Mouse (Mus musculus) forebrain, embryonic 11.5 days (tissue): ENCODE results near the gene Dexi. TPM values are rescaled to one million over a fixed set of nuclear protein-coding genes. Genes with fewer than 3 reads are reported as not detected.

ENCODE experiments used
- ATAC-seq: fragments of 200-750 bp; cut with Nextera tagmentation; replicated peaks from 2 replicates; pipeline ENCODE4 v1.8.0; 2017; ENCODE audit warnings: moderate TSS enrichment; ENCODE audit not compliant: low FRiP score
- DNase-seq: peaks from one replicate; pipeline ENCODE4 v3.0.0-alpha.2; 2017; ENCODE audit warnings: low spot score
- H3K27ac ChIP-seq: fragments of 300-500 bp; sonication (generic); 2 replicates; pipeline ENCODE4 v1.5.1; 2014; ENCODE audit warnings: low read depth, low read length
- H3K27me3 ChIP-seq: fragments of 300-500 bp; sonication (generic); 2 replicates; pipeline ENCODE4 v1.6.1; 2014; ENCODE audit warnings: mild to moderate bottlenecking, low read length, mixed read lengths; ENCODE audit not compliant: control insufficient read depth, insufficient read depth
- H3K36me3 ChIP-seq: fragments of 300-500 bp; sonication (generic); 2 replicates; pipeline ENCODE4 v1.6.1; 2014; ENCODE audit warnings: mild to moderate bottlenecking, low read length, moderate library complexity, mixed read lengths; ENCODE audit not compliant: control insufficient read depth, insufficient read depth
- H3K4me1 ChIP-seq: fragments of 300-500 bp; sonication (generic); replicated peaks from 2 replicates; pipeline ENCODE4 v1.6.1; 2014; ENCODE audit warnings: low read length, mixed read lengths; ENCODE audit not compliant: control insufficient read depth, insufficient read depth
- H3K4me2 ChIP-seq: fragments of 300-500 bp; sonication (generic); 2 replicates; pipeline ENCODE4 v1.6.1; 2014; ENCODE audit warnings: low read depth, mild to moderate bottlenecking, low read length, moderate library complexity, mixed read lengths; ENCODE audit not compliant: severe bottlenecking
- H3K4me3 ChIP-seq: fragments of 300-500 bp; sonication (generic); 2 replicates; pipeline ENCODE4 v1.5.1; 2014; ENCODE audit warnings: low read depth, low read length
- H3K9ac ChIP-seq: fragments of 300-500 bp; sonication (generic); 2 replicates; pipeline ENCODE4 v1.6.1; 2014; ENCODE audit warnings: low read length
- H3K9me3 ChIP-seq: fragments of 300-500 bp; sonication (generic); 2 replicates; pipeline ENCODE4 v1.6.1; 2016; ENCODE audit warnings: low read length, mixed read lengths; ENCODE audit not compliant: control insufficient read depth
- WGBS: fragments of 180-500 bp; shearing (Covaris S2); extraction: QIAGEN DNeasy Blood & Tissue Kit; methylation state at CpG from one replicate; pipeline ENCODE4 v1.1.7; 2014; 5-methylcytosine and 5-hydroxymethylcytosine counted together
- polyA plus RNA-seq: library from polyadenylated mRNA; unstranded; fragments of >200 nt; fragmentation: Nextera tagmentation; extraction: Ambion mirVana; gene quantifications from 2 replicates; pipeline ENCODE4 v1.2.1, GENCODE M21; 2014

The Dexi gene
- polyA plus RNA-seq, 1 experiment from 2014 or later: 23.5 TPM

DNA sequence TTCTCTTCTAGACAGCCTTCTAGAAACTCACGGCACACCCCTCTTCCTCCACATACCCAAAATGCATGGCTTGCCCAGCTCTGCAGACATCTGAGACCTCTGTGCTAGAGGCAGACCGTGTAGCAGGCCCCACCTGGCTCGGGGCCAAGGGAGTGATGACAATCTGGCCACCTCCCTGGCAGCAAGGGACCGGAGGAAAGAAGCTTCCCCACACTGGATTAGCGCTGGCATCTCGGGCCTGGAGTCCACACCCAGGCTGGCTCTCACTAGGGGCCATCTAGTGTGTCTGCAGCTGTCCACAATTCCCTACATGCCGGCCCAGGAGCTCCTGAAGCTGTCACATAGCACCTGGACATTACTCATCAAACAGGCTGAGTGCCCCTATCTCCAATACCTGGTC, 8.3 kb downstream of the Dexi start:
- WGBS: 84% methylated on average over 7 of the region's 7 CpGs

DNA sequence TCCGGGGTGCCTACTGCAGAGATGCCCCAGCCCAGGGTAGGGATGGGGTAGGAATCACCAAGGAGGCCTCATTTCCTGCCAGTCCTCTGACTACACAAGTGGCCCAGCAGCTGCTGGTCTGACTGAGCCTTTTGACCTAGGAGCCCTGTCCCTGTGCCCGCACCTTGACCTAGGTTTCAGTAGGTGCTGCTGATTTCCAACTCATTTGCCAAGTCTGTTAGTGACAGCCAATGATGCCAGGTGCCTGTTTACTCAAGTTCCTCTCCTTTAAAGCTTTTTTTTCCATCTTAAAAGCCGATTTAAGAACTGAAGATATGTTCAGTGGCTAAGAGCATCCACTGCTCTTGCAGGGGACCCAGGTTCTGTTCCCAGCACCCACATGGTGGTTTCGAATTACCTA, 9.1 kb downstream of the Dexi start:
- Histone ChIP-seq H3K4me3 (no peak overlapping the region), H3K27ac (no peak overlapping the region), H3K4me2 (no peak overlapping the region), H3K4me1 (no peaks in the 10 kb centered on the region), H3K36me3 (no peaks in the 10 kb centered on the region), H3K27me3 (no peaks in the 10 kb centered on the region), H3K9ac (no peak overlapping the region), H3K9me3 (no peaks in the 10 kb centered on the region)
- WGBS: 92% methylated on average over 4 of the region's 4 CpGs
- DNase-seq (no peak), ATAC-seq (no peak)

More for the DNA sequence above, 8.3 kb downstream of the Dexi start:
- Histone ChIP-seq H3K27me3 (no peaks in the 10 kb centered on the region), H3K9ac (no peak overlapping the region), H3K36me3 (no peaks in the 10 kb centered on the region), H3K9me3 (no peaks in the 10 kb centered on the region), H3K4me1 (no peaks in the 10 kb centered on the region), H3K27ac (no peak overlapping the region), H3K4me2 (no peak overlapping the region), H3K4me3 (no peak overlapping the region)
- ATAC-seq (no peak), DNase-seq (no peak)

GRCm38 (mm10) chr16:10530179-10530578, 12.7 kb downstream of the Dexi start:
- 94% methylated on average over 4 of the region's 4 CpGs for WGBS
- no peak overlapping the region for H3K4me2 ChIP-seq
- ATAC-seq (no peak), DNase-seq (no peak)
- no peak overlapping the region for H3K9ac ChIP-seq
- H3K27me3 ChIP-seq: no peaks in the 10 kb centered on the region
- H3K9me3 ChIP-seq: no peaks in the 10 kb centered on the region
- no peaks in the 10 kb centered on the region for H3K4me1 ChIP-seq
- no peak overlapping the region for H3K4me3 ChIP-seq
- H3K36me3 ChIP-seq: no peaks in the 10 kb centered on the region
- no peak overlapping the region for H3K27ac ChIP-seq

- Histone ChIP-seq H3K9me3 (no peaks in the 10 kb centered on the region), H3K36me3 (no peaks in the 10 kb centered on the region), H3K27me3 (no peaks in the 10 kb centered on the region), H3K4me3 (no peak overlapping the region), H3K27ac (no peak overlapping the region), H3K9ac (no peak overlapping the region), H3K4me2 (no peak overlapping the region), H3K4me1 (no peaks in the 10 kb centered on the region)
- ATAC-seq: no peak
- WGBS: 86% methylated on average over 3 of the region's 3 CpGs
- no peak for DNase-seq
Observed at GRCm38 (mm10) chr16:10528382-10528781, 14.5 kb downstream of the Dexi start.

GRCm38 (mm10) chr16:10527046-10527644, 15.7 kb downstream of the Dexi start:
- ATAC-seq: no peak
- Histone ChIP-seq H3K4me1 (no peaks in the 10 kb centered on the region), H3K27me3 (no peaks in the 10 kb centered on the region), H3K36me3 (no peaks in the 10 kb centered on the region), H3K4me3 (no peak overlapping the region), H3K27ac (no peak overlapping the region), H3K9me3 (no peaks in the 10 kb centered on the region), H3K4me2 (no peak overlapping the region), H3K9ac (no peak overlapping the region)
- DNase-seq: no peak
- 84% methylated on average over 6 of the region's 6 CpGs for WGBS

GRCm38 (mm10) chr16:10525610-10525980, 17.3 kb downstream of the Dexi start:
- Histone ChIP-seq H3K4me1 (no peaks in the 10 kb centered on the region), H3K27ac (no peak overlapping the region), H3K9me3 (no peaks in the 10 kb centered on the region), H3K9ac (no peak overlapping the region), H3K4me3 (no peak overlapping the region), H3K4me2 (no peak overlapping the region), H3K27me3 (no peaks in the 10 kb centered on the region), H3K36me3 (no peaks in the 10 kb centered on the region)
- no peak for ATAC-seq
- 72% methylated on average over 2 of the region's 2 CpGs for WGBS
- no peak for DNase-seq

GRCm38 (mm10) chr16:10524866-10525609, 17.8 kb downstream of the Dexi start:
- Histone ChIP-seq H3K4me1 (no peaks in the 10 kb centered on the region), H3K9ac (no peak overlapping the region), H3K27me3 (no peaks in the 10 kb centered on the region), H3K4me2 (no peak overlapping the region), H3K27ac (no peak overlapping the region), H3K36me3 (no peaks in the 10 kb centered on the region), H3K4me3 (no peak overlapping the region), H3K9me3 (no peaks in the 10 kb centered on the region)
- DNase-seq (no peak), ATAC-seq (no peak)
- WGBS: 86% methylated on average over 4 of the region's 4 CpGs

DNA sequence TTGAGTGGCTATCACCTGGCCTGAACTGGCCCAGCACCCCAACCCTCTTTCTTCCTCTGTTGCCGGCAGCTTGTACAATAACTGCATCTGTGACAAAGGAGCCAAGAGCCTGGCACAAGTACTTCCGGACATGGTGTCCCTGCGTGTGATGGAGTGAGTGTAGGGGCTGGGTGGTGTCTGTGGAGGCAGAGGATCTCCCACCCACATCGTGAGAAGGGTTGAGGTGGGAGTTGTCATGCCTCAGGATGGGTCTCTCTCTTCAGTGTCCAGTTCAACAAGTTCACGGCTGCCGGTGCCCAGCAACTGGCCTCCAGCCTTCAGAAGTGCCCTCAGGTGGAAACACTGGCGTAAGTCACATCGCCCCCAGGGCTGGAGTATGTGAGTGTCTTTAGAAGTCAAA, 19.2 kb downstream of the Dexi start:
- Histone ChIP-seq H3K4me2 (no peak overlapping the region), H3K9ac (no peak overlapping the region), H3K27ac (no peak overlapping the region), H3K27me3 (no peaks in the 10 kb centered on the region), H3K9me3 (no peaks in the 10 kb centered on the region), H3K36me3 (no peaks in the 10 kb centered on the region), H3K4me3 (no peak overlapping the region), H3K4me1 (no peaks in the 10 kb centered on the region)
- ATAC-seq: no peak
- no peak for DNase-seq
- 87% methylated on average over 8 of the region's 8 CpGs for WGBS

- peak; percentile 76 for DNase-seq
- no peaks in the 10 kb centered on the region for H3K9me3 ChIP-seq
- ATAC-seq: no peak
- WGBS: 89% methylated on average over 1 of the region's 1 CpGs
- H3K4me1 ChIP-seq: no peaks in the 10 kb centered on the region
- H3K4me3 ChIP-seq: no peak overlapping the region
- no peak overlapping the region for H3K4me2 ChIP-seq
- no peaks in the 10 kb centered on the region for H3K36me3 ChIP-seq
- no peaks in the 10 kb centered on the region for H3K27me3 ChIP-seq
- no peak overlapping the region for H3K27ac ChIP-seq
- H3K9ac ChIP-seq: no peak overlapping the region
Observed at GRCm38 (mm10) chr16:10522811-10523210, 20.0 kb downstream of the Dexi start.
